Mouse (Mus musculus) heart, embryonic 16.5 days (tissue): ENCODE measurements at regions not wholly inside any gene's neighbourhood (a gene's known extent, or its start where the extent isn't known, plus 50 kb on each side); places are given as distances from the start of the nearest gene placed in this dataset. TPM values are rescaled to one million over a fixed set of nuclear protein-coding genes. Genes with fewer than 3 reads are reported as not detected.

Experiments
- microRNA-seq: library from miRNA; unstranded; fragments of <30 nt; microRNA quantifications from one replicate; pipeline ENCODE4, GENCODE M21; 2017

Small RNA genes lying in the stretch of these regions (microRNA-seq; reads per million reads assigned to microRNA genes)
- not detected for gene Gm25347
